Mouse (Mus musculus): ENCODE results near the gene Mief1.

Gene Mief1

DNA sequence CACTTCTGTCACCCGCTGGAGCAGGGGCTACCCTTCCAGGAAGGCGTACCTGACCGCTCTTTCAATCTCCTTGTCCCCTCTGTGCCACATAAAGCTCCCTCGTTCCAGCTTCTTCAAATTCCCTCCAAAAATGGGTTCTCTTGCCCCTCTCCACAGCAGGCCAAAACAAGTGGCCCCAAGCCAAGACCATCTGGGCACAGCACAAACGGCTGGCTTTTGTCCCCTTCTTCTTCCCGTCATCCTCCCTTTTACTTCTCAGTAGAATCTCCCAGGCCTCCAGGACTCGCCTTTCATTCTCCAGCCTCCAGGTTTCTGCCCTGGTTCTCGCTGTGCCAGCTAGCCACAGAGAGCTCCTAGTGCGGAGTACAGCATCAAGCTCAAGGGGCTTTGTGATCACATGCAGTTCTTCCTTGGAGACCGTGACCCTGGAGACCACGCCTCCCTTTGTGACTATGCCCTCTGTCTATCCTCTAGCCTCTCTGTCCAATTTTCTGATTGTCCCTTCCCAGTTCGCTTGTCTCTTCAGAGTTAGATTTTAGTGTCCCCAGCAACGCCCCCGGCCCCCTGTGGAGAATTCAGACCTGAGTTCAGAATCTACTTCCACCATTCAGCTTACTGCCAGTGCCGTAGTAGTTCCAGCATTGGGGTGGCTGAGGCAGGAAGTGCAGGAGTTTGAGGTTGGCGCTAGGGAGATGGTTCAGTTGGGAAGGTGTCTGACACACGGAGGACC lies 5.6 kb upstream of the Mief1 start:
- no peak for DNase-seq

DNA sequence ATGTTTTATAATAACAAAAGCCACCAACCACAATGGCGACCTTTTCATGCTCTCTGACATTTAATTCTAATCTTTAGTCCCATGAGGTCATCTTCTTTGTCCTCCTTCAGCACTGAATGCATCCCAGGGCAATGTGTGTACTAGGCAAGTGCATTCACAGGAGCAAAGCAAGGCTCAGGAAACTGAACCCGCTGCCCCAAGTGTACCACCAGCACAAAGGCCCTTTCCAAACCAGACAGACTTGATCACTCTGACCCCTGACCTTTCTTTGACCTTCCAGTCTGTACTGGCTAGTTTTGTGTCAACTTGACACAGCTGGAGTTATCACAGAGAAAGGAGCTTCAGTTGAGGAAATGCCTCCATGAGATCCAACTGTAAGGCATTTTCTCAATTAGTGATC lies 1.5 kb upstream of the Mief1 start:
- DNase-seq, result no peak

GRCm38 (mm10) chr15:80233053-80233452 lies 765 bp upstream of the Mief1 start:
- no peak for DNase-seq

DNA sequence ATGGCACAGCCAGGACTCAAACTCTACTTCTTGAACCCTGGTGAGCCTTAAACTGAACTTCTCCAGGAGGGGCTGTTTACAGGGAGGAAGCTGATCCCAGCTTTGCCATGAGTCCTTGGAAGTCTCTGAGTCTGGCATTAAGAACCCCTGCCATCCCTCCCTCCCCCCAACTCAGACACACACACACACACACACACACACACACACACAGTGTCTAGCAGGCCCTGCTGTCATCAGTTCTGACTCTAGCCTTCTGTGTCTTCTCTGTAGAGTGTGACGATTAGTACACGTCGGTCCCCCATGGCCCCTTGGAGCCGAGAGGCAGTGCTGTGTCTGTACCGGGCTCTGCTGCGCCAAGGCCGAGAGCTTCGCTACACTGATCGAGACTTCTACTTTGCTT lies 1.7 kb downstream of the Mief1 start, which contains the start of gene AC140267.1:
AC140267.1 (plus strand) TSS at position 301 of the 400 bp plus-strand sequence.
- DNase-seq, result no peak

GRCm38 (mm10) chr15:80248135-80248534 lies 14.3 kb downstream of the Mief1 start:
- DNase-seq, result no peak

GRCm38 (mm10) chr15:80248596-80248995 lies 14.8 kb downstream of the Mief1 start:
- DNase-seq, result no peak

GRCm38 (mm10) chr15:80249672-80250071 lies 15.9 kb downstream of the Mief1 start:
- DNase-seq, result no peak

GRCm38 (mm10) chr15:80250586-80250985 lies 16.8 kb downstream of the Mief1 start:
- DNase-seq, result no peak

- no peak for DNase-seq
These were observed 19.7 kb downstream of the Mief1 start for GRCm38 (mm10) chr15:80253530-80253929.

DNA sequence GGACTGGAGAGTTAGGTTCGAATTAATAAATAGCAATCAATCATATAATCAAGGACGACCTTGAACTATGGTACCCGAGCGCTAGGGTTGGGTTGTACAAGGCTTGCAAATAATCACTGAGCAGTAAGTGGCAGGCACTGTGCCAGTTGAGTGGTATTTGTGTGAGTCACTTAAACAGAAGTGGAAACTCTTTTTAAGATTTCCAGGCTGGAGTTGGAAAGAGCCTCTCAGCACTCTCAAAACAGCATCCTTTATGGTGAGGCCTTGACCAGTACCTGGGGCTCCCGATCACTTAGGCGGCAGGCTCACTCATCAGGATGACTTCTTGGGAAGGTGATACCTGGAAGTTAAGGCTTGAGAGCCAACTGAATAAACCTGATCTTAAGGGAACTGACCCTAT lies 20.4 kb downstream of the Mief1 start:
- DNase-seq, result peak; percentile 60

DNA sequence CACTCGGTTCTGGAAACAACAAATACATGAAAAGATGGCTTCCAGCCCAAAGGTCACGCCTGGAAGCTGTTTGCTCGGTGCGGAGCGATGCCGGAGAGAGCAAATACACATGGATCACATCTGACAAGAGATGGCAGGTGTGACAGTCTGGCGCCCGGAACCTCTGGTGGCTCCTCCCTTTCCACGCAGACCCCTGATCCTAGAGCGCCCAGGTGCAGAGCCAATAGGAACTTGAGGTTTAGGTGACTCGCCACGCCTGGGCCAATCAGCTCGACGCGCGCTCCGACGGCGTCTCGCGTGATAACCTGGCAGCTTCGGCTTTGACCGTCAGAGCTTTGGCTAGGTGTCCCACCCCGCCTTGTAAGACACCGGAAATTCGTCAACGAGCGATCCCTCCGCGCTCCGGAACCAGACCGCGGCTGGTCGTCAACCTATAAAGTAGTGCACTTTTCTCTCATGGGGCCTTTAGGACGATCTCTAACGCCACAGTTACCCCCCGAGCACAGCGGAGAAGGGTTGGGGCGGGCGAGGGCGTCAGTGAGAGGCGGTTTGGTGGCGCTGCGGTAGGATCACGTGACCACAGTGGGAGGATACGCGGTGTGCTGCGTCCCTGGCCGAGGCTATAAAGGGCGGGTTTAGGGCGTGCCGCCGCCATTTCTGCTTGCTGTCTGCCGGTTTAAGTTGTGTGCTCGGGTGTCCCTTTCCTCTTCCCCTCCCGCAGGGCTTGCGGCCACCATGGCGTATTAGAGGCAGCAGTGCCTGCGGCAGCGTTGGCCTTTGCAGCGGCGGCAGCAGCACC lies 21.2 kb downstream of the Mief1 start, which contains the start of gene Atf4:
Atf4 (plus strand) TSS at position 338 of the 799 bp plus-strand sequence.
- DNase-seq, result peak; percentile 98

DNA sequence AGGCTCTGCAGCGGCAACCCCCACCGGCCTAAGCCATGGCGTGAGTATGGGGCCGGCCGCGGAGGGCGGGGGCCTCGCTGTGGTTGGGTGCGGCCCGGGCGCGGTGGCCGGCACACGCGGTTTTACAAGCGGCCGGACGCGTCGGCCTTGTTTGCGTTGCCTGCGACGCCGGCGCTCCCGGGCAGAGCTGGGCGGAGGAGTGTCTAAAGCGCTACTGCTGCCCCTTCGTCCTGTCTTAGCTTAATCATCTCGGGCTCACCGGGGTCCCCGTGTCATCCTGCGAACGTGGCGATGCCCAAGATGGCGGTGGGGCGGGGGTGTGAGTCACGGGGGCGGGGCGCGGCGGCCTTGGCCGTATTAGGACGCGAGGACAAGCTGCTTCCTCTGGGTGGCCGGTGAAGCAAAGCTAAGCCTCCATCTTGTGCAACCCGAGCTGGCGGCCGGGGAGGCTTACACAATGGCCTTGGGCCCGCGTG lies 21.9 kb downstream of the Mief1 start:
- DNase-seq, result peak; percentile 74

DNA sequence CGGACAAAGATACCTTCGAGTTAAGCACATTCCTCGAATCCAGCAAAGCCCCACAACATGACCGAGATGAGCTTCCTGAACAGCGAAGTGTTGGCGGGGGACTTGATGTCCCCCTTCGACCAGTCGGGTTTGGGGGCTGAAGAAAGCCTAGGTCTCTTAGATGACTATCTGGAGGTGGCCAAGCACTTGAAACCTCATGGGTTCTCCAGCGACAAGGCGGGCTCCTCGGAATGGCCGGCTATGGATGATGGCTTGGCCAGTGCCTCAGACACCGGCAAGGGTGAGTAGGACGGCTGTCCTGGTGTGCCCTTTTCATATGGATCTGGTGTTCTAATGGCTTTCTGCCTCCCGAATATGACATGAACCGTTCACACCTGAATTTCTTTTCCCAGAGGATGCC lies 22.4 kb downstream of the Mief1 start:
- DNase-seq, result no peak

- no peak for DNase-seq
These were observed 23.1 kb downstream of the Mief1 start for GRCm38 (mm10) chr15:80256656-80257601.

- DNase-seq, result no peak
These were observed 23.9 kb downstream of the Mief1 start for GRCm38 (mm10) chr15:80257602-80258239.

DNA sequence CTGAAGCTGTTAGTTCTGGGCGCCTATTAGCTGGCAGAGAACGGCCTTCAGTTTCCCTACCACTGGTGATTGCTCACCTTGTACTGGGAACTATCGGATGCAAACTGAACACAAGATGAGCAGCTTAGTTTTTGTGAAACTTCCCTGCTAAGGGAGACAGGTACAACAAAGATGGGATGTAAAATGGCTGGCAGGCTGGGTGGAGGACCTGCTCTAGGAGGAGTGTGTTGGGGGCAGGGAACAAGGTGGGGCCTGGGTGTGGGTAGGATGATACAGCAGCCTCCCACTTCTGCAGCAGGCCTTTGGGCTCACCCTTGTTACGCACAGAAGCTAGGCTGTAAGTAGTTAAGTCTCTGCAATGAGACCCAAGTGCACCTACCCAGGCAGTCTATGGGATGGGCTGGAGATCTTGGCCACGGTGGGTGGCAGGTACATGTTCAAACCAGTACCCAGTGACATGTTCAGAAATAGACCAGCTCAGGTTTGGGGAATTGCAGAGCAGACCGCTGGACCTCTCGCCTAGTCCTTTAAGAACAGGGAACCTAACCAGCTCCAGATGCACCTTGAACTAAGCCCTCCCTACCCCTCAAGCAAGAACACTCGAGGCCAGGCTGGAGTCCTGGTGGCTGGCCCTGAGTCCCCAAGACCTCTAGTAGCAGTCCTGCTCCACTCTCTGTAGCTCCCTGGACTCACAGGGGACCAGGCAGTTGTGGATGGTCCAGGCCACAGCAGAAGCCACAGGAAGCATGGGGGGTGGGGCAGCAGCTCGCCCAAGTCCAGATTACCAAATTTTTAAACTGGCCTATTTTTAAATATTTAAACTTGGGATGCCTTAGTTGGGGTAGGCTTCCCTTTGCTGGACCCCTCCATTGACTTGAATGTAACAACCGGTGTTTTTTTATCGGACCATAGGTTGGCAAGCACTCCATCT lies 24.7 kb downstream of the Mief1 start:
- no peak for DNase-seq

- no peak for DNase-seq
These were observed 25.7 kb downstream of the Mief1 start for GRCm38 (mm10) chr15:80259406-80260045.

DNA sequence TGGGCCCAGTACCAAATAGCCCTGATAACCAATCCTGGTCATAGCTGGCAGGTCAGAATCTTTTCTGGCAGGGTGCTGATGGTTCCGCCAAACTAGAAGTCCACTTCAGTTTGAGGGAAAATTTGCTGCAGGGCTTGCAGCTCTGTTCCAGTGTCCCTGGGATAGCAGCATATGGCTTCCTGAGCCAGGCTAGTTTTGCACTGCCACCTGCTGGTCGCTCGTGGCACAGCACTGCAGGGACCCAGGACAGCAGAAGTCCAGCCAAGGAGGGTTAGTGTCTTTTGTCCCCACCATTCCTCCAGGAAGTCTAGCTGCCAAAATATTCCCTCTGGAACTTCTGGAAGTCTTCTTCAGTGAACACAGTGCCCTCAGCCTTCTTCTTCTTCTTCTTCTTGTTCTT lies 26.9 kb downstream of the Mief1 start:
- DNase-seq, result peak; percentile 87

GRCm38 (mm10) chr15:80261100-80261499 lies 27.3 kb downstream of the Mief1 start:
- no peak for DNase-seq

All from right cerebral cortex, postnatal 14 days (tissue).